Mouse (Mus musculus) ES-E14 (cell line): ENCODE measurements at regions not wholly inside any gene's neighbourhood (a gene's known extent, or its start where the extent isn't known, plus 50 kb on each side); places are given as distances from the start of the nearest gene placed in this dataset.

ENCODE experiments used
- DNase-seq: peaks from one replicate; pipeline ENCODE4 v3.0.0-alpha.2; 2013; ENCODE audit warnings: low read depth, low spot score
- H3K27ac ChIP-seq: 2 replicates; pipeline ENCODE4 v1.5.1; 2012; ENCODE audit warnings: low read depth, mild to moderate bottlenecking, low read length, moderate library complexity, mixed read lengths; ENCODE audit not compliant: poor library complexity, insufficient read depth, severe bottlenecking
- H3K36me3 ChIP-seq: 2 replicates; pipeline ENCODE4 v1.6.1; 2012; ENCODE audit warnings: mild to moderate bottlenecking, low read length, moderate library complexity, mixed read lengths; ENCODE audit not compliant: control insufficient read depth, poor library complexity, insufficient read depth, severe bottlenecking
- H3K4me1 ChIP-seq, 2 experiments: fragments of 150-350 bp in 1 of 2; sonication (generic) in 1 of 2; 2 replicates each; pipeline ENCODE4 v1.6.1; 2012; ENCODE audit warnings: low read length in 2 of 2, mild to moderate bottlenecking in 1 of 2, mixed read lengths in 1 of 2; ENCODE audit not compliant: control insufficient read depth in 2 of 2, insufficient read depth in 2 of 2, poor library complexity in 1 of 2
- H3K4me3 ChIP-seq, 2 experiments: fragments of 150-350 bp in 1 of 2; sonication (generic) in 1 of 2; 2 replicates each; pipeline ENCODE4 v1.5.1; 2012; ENCODE audit warnings: low read length in 2 of 2, low read depth in 1 of 2, mild to moderate bottlenecking in 1 of 2, mixed read lengths in 1 of 2; ENCODE audit not compliant: insufficient read depth in 1 of 2, poor library complexity in 1 of 2, severe bottlenecking in 1 of 2
- H3K9ac ChIP-seq: 2 replicates; pipeline ENCODE4 v1.6.1; 2012; ENCODE audit warnings: low read depth, mild to moderate bottlenecking, low read length, mixed read lengths; ENCODE audit not compliant: poor library complexity, insufficient read depth, severe bottlenecking
- H3K9me3 ChIP-seq: fragments of 150-350 bp; sonication (generic); 2 replicates; pipeline ENCODE4 v1.6.1; 2012; ENCODE audit warnings: low read depth, mild to moderate bottlenecking, low read length; ENCODE audit not compliant: control insufficient read depth, insufficient read depth
- CHD2 ChIP-seq: IDR thresholded peaks from 2 replicates; pipeline ENCODE4 v1.6.1; 2014; ENCODE audit warnings: mild to moderate bottlenecking, low read depth, low read length, inconsistent platforms
- HCFC1 ChIP-seq: IDR thresholded peaks from 2 replicates; pipeline ENCODE4 v1.6.1; 2012; ENCODE audit warnings: low read length, inconsistent platforms, borderline replicate concordance; ENCODE audit not compliant: insufficient read depth
- MAFK ChIP-seq: IDR thresholded peaks from 2 replicates; pipeline ENCODE4 v1.6.1; 2014; ENCODE audit warnings: mild to moderate bottlenecking, low read depth, low read length, inconsistent platforms; ENCODE audit not compliant: insufficient read depth
- ZC3H11A ChIP-seq: IDR thresholded peaks from 2 replicates; pipeline ENCODE4 v1.6.1; 2012; ENCODE audit warnings: low read depth, mild to moderate bottlenecking, inconsistent platforms, low read length, borderline replicate concordance
- ZNF384 ChIP-seq: IDR thresholded peaks from 2 replicates; pipeline ENCODE4 v1.6.1; 2012; ENCODE audit warnings: low read depth, low read length, inconsistent platforms
- in situ Hi-C, 2 experiments: fragments of 600-800 bp; cut with MboI; formaldehyde crosslinking; loops; one replicate each; pipeline ENCODE4 v1.15.1; 2025; ENCODE audit warnings: low sequenced_read_pairs in 2 of 2, inconsistent platforms in 1 of 2; ENCODE audit not compliant: unreplicated experiment in 2 of 2

DNA sequence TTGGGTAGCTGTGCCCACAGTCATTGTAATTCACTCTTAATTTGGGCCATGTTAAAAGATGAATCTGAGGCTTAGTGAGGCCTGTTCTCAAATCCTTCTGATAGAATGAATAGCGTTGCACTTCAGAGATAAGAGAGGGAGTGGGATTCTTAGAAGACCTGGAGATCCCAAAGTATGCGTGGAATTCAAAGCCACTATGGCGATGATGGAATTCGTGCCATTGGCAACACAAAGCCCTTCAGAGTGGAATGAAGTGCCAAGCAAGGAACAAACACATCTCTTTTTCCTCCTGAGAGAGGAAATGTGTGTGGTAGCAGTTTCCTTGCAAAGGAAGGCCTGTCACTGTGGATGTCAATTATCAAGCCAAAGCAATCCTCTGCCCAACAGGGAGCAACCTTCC, 248.3 kb upstream of the Rnf32 start:
- no peak for DNase-seq
- no peak for TF ChIP-seq HCFC1
- no peak for TF ChIP-seq ZNF384
- no peak for TF ChIP-seq MAFK
- no peak for TF ChIP-seq CHD2
- TF ChIP-seq ZC3H11A: no peak
- Histone ChIP-seq H3K36me3 (no peaks in the 10 kb centered on the region), H3K4me3 (no peak overlapping the region), H3K9me3 (no peaks in the 10 kb centered on the region), H3K4me1 (no peaks in the 10 kb centered on the region), H3K9ac (no peak overlapping the region), H3K27ac (no peak overlapping the region)
- in situ Hi-C loops: no loop called here

DNA sequence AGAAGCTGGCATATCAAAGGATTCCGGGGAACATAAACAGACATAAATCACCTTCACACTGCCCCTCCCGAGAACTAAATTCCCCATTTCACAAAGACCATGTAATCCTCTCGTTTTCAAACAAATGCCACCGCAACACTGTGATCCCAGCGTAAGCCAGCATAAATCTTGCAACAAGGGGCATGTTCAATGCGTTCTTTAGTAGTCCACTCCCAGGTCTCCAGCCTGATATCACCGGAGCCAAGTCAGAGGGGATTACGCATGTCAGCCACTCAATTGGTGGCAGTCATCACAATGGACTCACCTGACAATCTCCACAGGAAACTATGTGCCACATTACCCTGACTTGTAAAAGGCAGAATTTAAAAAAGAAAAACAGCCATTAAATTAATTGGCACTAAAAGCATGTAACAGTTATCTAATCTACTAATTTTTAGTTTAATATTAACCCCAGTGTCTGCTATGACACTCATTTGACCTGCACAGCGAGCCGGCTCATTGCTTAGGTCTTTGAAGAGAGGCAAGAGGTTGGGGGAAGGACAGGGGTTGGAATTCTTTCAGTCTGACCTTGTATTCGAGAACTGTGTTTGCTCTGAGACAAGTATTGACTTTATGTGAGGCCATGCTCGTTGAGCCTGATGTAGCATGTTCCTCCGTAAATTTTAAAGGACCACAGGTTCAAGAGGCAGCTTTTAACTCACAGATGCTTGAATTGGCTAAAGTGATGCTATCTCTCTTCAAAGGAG, 252.0 kb upstream of the Rnf32 start:
- H3K4me3 ChIP-seq: no peak overlapping the region
- H3K9ac ChIP-seq: no peak overlapping the region
- H3K36me3 ChIP-seq: no peaks in the 10 kb centered on the region
- in situ Hi-C loops: no loop called here
- TF ChIP-seq MAFK: no peak
- no peak for TF ChIP-seq ZNF384
- no peak for TF ChIP-seq ZC3H11A
- TF ChIP-seq HCFC1: no peak
- no peak for TF ChIP-seq CHD2
- H3K9me3 ChIP-seq: no peaks in the 10 kb centered on the region
- H3K4me1 ChIP-seq: no peaks in the 10 kb centered on the region
- no peak for DNase-seq
- H3K27ac ChIP-seq: no peak overlapping the region

DNA sequence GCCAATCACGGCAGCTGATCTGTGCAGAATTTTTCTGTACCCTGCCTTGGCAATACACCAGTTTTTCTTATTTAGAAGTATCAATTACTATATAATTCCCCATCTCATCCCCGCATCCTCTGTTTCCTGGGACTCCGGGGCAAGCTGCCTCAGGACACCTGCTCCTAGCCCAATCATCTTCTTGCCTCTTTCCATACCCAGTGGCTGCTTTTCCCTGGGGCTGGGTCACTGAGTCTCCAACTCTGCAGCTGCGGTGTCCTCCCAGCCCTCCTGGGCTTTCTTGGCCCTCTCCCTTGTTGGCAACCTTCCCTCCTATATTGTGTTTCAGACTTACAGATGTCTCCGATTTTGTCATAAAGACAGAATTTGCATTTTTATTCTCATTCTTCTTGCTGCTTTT, 254.8 kb upstream of the Rnf32 start:
- Histone ChIP-seq H3K4me3 (no peak overlapping the region), H3K4me1 (no peaks in the 10 kb centered on the region), H3K9me3 (no peaks in the 10 kb centered on the region), H3K36me3 (no peaks in the 10 kb centered on the region), H3K27ac (no peak overlapping the region), H3K9ac (no peak overlapping the region)
- no peak for TF ChIP-seq HCFC1
- TF ChIP-seq ZNF384: no peak
- TF ChIP-seq ZC3H11A: no peak
- no peak for TF ChIP-seq MAFK
- TF ChIP-seq CHD2: no peak
- DNase-seq: no peak
- in situ Hi-C loops: no loop called here

DNA sequence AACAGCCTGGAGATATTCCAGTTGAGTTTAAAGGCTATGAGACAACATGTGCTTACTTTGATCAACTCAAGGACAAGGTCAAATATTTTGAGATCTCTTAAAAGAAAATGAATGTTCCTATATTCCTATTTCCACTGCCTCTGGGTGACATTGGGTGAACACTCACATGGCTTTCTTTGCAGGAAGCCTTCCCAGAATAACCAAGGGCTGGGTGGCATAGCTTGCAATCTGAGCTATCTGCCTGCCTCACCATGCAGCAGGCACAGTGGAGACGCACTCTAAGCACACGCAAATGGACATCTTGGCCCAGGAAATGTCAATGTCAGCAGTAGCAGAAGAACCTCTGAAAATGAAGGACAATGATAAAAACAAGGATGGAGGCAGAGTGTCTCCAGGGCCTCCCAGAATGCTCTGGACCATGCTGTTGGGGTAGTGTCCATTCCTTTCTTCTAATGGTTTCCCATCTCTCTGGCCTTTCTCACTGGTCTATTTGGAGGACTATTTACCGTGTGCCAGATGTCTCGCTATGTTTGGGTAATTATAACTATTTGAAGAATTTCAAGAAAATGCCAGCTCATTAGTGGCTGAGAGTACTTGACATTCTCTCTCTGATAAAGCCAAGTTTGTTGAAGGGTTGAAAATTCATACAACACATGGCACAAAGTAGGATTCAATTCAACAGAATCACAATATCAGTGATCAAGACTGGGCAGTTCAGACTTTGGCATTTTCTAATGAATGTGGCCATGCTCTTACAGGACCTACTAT, 276.3 kb upstream of the Rnf32 start:
- H3K9ac ChIP-seq: no peak overlapping the region
- TF ChIP-seq MAFK (no peak), HCFC1 (no peak), ZC3H11A (no peak), CHD2 (no peak), ZNF384 (no peak)
- H3K4me3 ChIP-seq: no peak overlapping the region
- no peak overlapping the region for H3K27ac ChIP-seq
- no peaks in the 10 kb centered on the region for H3K9me3 ChIP-seq
- in situ Hi-C loops: no loop called here
- DNase-seq: no peak
- no peaks in the 10 kb centered on the region for H3K36me3 ChIP-seq
- no peaks in the 10 kb centered on the region for H3K4me1 ChIP-seq
